Mouse (Mus musculus): ENCODE results near the gene Brinp1. TPM values are rescaled to one million over a fixed set of nuclear protein-coding genes. Genes with fewer than 3 reads are reported as not detected.

Gene Brinp1
- total RNA-seq (2023), result not detected in 4 replicates

GRCm38 (mm10) chr4:68954322-68954901 is at the start of gene Brinp1:
TSS of gene Brinp1 (minus strand) at chr4:68954397.

